Mouse (Mus musculus): ENCODE data around the gene Hoxa6.

DNA sequence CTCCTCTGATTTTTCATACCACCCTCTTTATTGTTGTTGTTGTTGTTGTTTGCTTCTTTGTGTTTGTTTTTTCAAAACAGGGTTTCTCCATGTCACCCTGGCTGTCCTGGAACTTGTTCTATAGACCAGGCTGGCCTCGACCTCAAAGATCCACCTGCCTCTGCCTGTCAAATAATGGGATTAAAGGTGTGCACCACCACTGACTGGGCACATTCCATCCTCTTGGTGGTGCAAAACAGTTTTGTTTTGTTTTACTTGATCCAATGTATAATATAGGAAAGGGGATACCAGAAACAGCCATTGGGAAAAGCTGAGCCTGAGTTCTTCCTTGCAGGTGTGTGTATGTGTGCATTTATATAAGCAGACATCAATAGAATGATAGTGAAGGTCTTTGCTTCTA lies 22.0 kb downstream of the Hoxa6 start:
- no peak for TF ChIP-seq CTCF (IDR thresholded peaks at IDR 0.05; ENCODE audit: low read depth, low read length)
- no peak for TF ChIP-seq POLR2A (IDR thresholded peaks at IDR 0.05; ENCODE audit: borderline replicate concordance, low read depth, low read length)

Data from bone marrow macrophage, adult 2 months (primary cell).